In genomic region chr3:83864064-83864548, GRCm38 (mm10) we compare ENCODE assay signal across 27 mouse cellular contexts. TPM values are rescaled to one million over a fixed set of nuclear protein-coding genes. Genes with fewer than 3 reads are reported as not detected.
DNase-seq lines count a peak whose midpoint lies in the region; ATAC-seq and TF ChIP-seq lines count a peak whose summit lies in the region.
"Had no signal": no experiment of that assay in that cellular context is flagged by ENCODE, and none has a peak within 500 bp of the region (broad histone marks: within the 10 kb centered on the region; RNA-seq: fewer than 3 reads in every experiment).

No protein-coding gene starts in this region.

- no peaks in the 10 kb centered on the region for H3K36me3 ChIP-seq in embryonic facial prominence, embryonic 14.5 days (ENCODE audit: control insufficient read depth, insufficient read depth, low read length)
- no peaks in the 10 kb centered on the region for H3K36me3 ChIP-seq in limb, embryonic 10.5 days
- H3K36me3 ChIP-seq in forebrain, embryonic 13.5 days (ENCODE audit: poor library complexity, severe bottlenecking), result no peaks in the 10 kb centered on the region
- H3K36me3 ChIP-seq: embryonic facial prominence, embryonic 12.5 days; G1E had no signal

- H3K9ac ChIP-seq in embryonic facial prominence, embryonic 14.5 days (ENCODE audit: low read depth, low read length), result no peak overlapping the region
- H3K9ac ChIP-seq in forebrain, embryonic 13.5 days, result no peak overlapping the region
- H3K9ac ChIP-seq: embryonic facial prominence, embryonic 12.5 days had no signal

- H3K27me3 ChIP-seq in embryonic facial prominence, embryonic 14.5 days (replicated peaks; ENCODE audit: control insufficient read depth, insufficient read depth, low read length), result no peaks in the 10 kb centered on the region
- no peaks in the 10 kb centered on the region for H3K27me3 ChIP-seq in limb, embryonic 10.5 days (ENCODE audit: low read depth, poor library complexity, severe bottlenecking)
- no peaks in the 10 kb centered on the region for H3K27me3 ChIP-seq in forebrain, embryonic 13.5 days
- H3K27me3 ChIP-seq: CH12.LX; embryonic facial prominence, embryonic 12.5 days; Patski had no signal

- H3K4me3 ChIP-seq in bone marrow macrophage, adult 2 months (ENCODE audit: insufficient read depth, low read length), result no peak overlapping the region
- no peak overlapping the region for H3K4me3 ChIP-seq in embryonic facial prominence, embryonic 14.5 days (ENCODE audit: low read depth, low read length)
- no peak overlapping the region for H3K4me3 ChIP-seq in limb, embryonic 10.5 days
- no peak overlapping the region for H3K4me3 ChIP-seq in forebrain, embryonic 13.5 days
- H3K4me3 ChIP-seq: embryonic facial prominence, embryonic 12.5 days had no signal

- TF ChIP-seq CTCF in bone marrow macrophage, adult 2 months (IDR thresholded peaks at IDR 0.05; ENCODE audit: low read depth, low read length), result no peak

- WGBS in embryonic facial prominence, embryonic 14.5 days, result 65% methylated on average over 9 of the region's 9 CpGs
- WGBS in limb, embryonic 10.5 days, result 87% methylated on average over 9 of the region's 9 CpGs
- 70% methylated on average over 9 of the region's 9 CpGs for WGBS in forebrain, embryonic 13.5 days

- peak overlapping the region; percentile 90 for H3K27ac ChIP-seq in bone marrow macrophage, adult 2 months (ENCODE audit: insufficient read depth, low read depth, low read length)
- H3K27ac ChIP-seq in embryonic facial prominence, embryonic 14.5 days (replicated peaks; ENCODE audit: low read depth, low read length), result no peak overlapping the region
- no peak overlapping the region for H3K27ac ChIP-seq in limb, embryonic 10.5 days
- no peak overlapping the region for H3K27ac ChIP-seq in forebrain, embryonic 13.5 days
- H3K27ac ChIP-seq: embryonic facial prominence, embryonic 12.5 days had no signal

- no peaks in the 10 kb centered on the region for H3K9me3 ChIP-seq in embryonic facial prominence, embryonic 14.5 days (ENCODE audit: control insufficient read depth, low read length)
- H3K9me3 ChIP-seq in limb, embryonic 10.5 days (replicated peaks), result no peaks in the 10 kb centered on the region
- H3K9me3 ChIP-seq in forebrain, embryonic 13.5 days (replicated peaks), result no peaks in the 10 kb centered on the region
- H3K9me3 ChIP-seq: embryonic facial prominence, embryonic 12.5 days; G1E had no signal

- peaks cover 55% of the 10 kb centered on the region for H3K4me1 ChIP-seq in bone marrow macrophage, adult 2 months (ENCODE audit: control insufficient read depth, insufficient read depth, low read length)
- H3K4me1 ChIP-seq in embryonic facial prominence, embryonic 14.5 days (ENCODE audit: control insufficient read depth, insufficient read depth, low read length), result peaks cover 11% of the 10 kb centered on the region
- H3K4me1 ChIP-seq in limb, embryonic 10.5 days, result peaks cover 6% of the 10 kb centered on the region
- H3K4me1 ChIP-seq in forebrain, embryonic 13.5 days, result no peaks in the 10 kb centered on the region
- H3K4me1 ChIP-seq: embryonic facial prominence, embryonic 12.5 days had no signal

- peak; percentile 91 for DNase-seq in heart, adult 11 months
- DNase-seq in heart, postnatal 36 days, result no peak
- peak; percentile 40 for DNase-seq in embryonic facial prominence, embryonic 14.5 days (ENCODE audit: low spot score)
- DNase-seq in limb, embryonic 10.5 days (ENCODE audit: low spot score), result peak; percentile 26
- no peak for DNase-seq in right cerebral cortex, postnatal 10 days (ENCODE audit: low spot score in 2 of 2)
- no peak for DNase-seq in left cerebral cortex, postnatal 10 days (ENCODE audit: extremely low spot score in 1 of 2, low spot score in 2 of 2)
- DNase-seq: adrenal gland, adult 8-10 months; adrenal gland, postnatal 14 days; adrenal gland, postnatal 36 days; B cell, adult 2 months; cerebellum, adult 11 months; cerebellum, adult 18-20 months; cerebellum, adult 8-10 months; cerebellum, adult 9-11 months; cerebellum, postnatal 14 days; cerebellum, postnatal 36 days; embryo, embryonic 11 days had no signal

- TF ChIP-seq POLR2A in bone marrow macrophage, adult 2 months (IDR thresholded peaks at IDR 0.05; ENCODE audit: borderline replicate concordance, low read depth, low read length), result no peak

- H3K4me2 ChIP-seq in embryonic facial prominence, embryonic 14.5 days (ENCODE audit: low read depth, low read length), result no peak overlapping the region
- H3K4me2 ChIP-seq in forebrain, embryonic 13.5 days, result no peak overlapping the region
- H3K4me2 ChIP-seq: embryonic facial prominence, embryonic 12.5 days had no signal

- intact Hi-C loops in heart, postnatal 36 days (cut with DNase I), result no loop called here
- intact Hi-C loops in left cerebral cortex, postnatal 10 days (cut with DNase I), result no loop called here

- peak; percentile 86; the same call in 1 of the 2 replicates for ATAC-seq in embryonic facial prominence, embryonic 14.5 days (ENCODE audit: low read depth)
- no peak for ATAC-seq in forebrain, embryonic 13.5 days
- ATAC-seq: activated CD4-positive, CD25-positive, alpha-beta regulatory T cell, adult 4 months; CD4-positive, CD25-positive, alpha-beta regulatory T cell, adult 4 months; forebrain, embryonic 14.5 days; forebrain, embryonic 16.5 days; Patski had no signal

RNA-seq across cellular contexts. Expression of gene Tlr2, which starts 22.5 kb away (rescaled TPM):
- total RNA-seq in heart, postnatal 36 days (2021), result 1 to 10 TPM; 2.7 to 2.9 TPM
- polyA plus RNA-seq in bone marrow macrophage, adult 2 months (2012; ENCODE audit: insufficient read depth, insufficient read length, missing spikeins), result 120 and 121 TPM in 2 replicates
- polyA plus RNA-seq in embryonic facial prominence, embryonic 14.5 days (2014; fragmentation: Nextera tagmentation; extraction: Ambion mirVana), result 6.8 and 8.0 TPM in 2 replicates
- polyA plus RNA-seq in limb, embryonic 10.5 days (2016; fragmentation: Nextera tagmentation; extraction: Ambion mirVana), result 0.74 and 1.2 TPM in 2 replicates
- under 1 TPM; 0.54 to 0.67 TPM for total RNA-seq in left cerebral cortex, postnatal 10 days (2021)
- 0.57 and 0.68 TPM in 2 replicates for polyA plus RNA-seq in forebrain, embryonic 13.5 days (2015; fragmentation: Nextera tagmentation; extraction: Ambion mirVana)
- polyA plus RNA-seq: G1E had no signal

Comparison
In these comparisons a context has a peak if more than half of its experiments do, and no peak if none do; other contexts are left out.
1. DNase-seq: peak in heart, adult 11 months (single experiment), embryonic facial prominence, embryonic 14.5 days (single experiment) and limb, embryonic 10.5 days (single experiment); none in heart, postnatal 36 days (0 of 2), right cerebral cortex, postnatal 10 days (0 of 2) and left cerebral cortex, postnatal 10 days (0 of 2).
2. RNA of gene Tlr2, which starts 22.5 kb away (polyA plus RNA-seq): 120 to 121 TPM in bone marrow macrophage, adult 2 months; 6.8 to 8.0 TPM in embryonic facial prominence, embryonic 14.5 days, 0.74 to 1.2 TPM in limb, embryonic 10.5 days and 0.57 to 0.68 TPM in forebrain, embryonic 13.5 days; every median in the first group is over 10 times any median in the second.